Mouse (Mus musculus) right cerebral cortex, postnatal 4 days (tissue): ENCODE results near the gene Mtrr.

Experiments
- DNase-seq: peaks from one replicate; pipeline ENCODE4 v3.0.0-alpha.2; 2022

Mtrr gene

DNA sequence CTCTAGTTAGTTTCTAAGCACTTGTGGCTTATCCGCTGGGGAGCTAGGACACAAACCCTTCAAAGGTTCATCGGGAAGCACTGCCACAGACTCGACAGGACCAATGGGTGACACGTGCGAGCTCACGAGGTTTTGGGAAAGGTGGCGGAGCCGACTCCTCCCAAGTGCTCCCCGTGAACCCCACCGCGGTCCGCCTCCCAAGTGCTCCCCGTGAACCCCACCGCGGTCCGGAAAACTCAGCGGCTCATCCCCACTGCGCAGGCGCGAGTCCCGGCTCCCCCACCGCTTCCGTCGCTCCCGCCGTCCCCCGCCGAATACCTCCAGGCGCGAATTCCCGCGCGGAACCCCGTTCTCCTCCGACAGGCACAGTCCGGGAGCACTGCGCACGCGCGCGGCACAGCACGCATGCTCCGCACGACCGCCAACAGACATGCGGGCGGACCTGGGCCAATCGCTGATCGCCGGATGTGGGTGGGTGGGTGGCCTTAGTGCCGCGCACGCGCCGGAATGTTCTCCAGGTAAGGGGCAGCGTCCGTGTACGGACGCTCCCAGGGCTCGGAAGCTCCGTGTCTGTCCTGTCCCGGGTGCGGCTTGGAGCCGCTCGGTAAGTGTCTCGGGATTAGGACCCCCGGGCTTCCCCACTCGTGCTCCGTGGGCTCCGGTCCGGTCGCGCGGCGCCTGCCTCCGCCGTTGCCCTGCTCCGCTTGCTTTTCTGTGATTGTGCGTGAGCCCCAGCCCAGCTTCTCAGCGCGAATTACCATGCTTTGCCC lies at the start of gene Mtrr, which contains the start of gene Fastkd3:
Gene Mtrr, minus strand, starts transcription at position 403 of the 770 bp plus-strand sequence.
Gene Fastkd3, plus strand, starts transcription at position 488 of the 770 bp plus-strand sequence.
- peak; percentile 100 for DNase-seq

DNA sequence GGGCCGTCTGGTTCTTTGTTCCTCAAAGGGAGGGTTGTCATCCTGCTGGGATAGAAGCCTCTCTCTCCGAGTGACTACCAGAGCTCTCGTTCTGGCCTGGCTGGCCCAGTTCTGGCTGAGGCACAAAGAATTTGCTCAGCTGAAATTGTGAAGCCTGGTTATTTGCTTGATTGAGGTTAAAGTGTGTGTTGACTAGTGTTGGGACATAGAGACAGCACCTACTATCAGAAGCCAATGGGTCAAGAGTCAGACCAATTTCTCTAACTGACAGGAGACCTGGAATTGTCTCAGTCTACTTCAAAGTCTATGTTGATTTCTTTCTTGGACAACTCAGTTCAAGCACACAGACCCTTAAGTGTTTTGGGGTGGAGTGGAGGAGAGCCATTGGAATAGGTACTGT lies 45.1 kb upstream of the Mtrr start:
- DNase-seq, result no peak

DNA sequence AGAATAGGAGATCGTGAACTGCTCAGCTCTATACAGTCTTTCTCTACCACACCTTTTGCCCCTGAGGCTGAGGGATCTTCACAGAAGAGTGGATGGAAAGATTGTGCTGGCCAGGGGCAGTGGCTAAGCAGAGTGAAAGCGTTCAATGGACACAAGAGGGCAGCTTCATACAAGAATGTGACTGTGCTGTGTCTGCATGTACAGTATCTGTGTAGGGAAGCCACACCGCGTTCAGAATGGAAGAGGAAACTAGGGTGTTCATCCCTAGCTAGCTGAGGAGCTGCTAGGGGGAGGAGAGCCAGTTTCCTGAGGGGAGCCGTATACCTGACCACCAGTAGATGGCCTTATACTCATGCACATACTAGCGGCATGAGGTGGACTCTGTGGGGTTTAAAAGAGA lies 40.8 kb upstream of the Mtrr start:
- peak; percentile 32 for DNase-seq

DNA sequence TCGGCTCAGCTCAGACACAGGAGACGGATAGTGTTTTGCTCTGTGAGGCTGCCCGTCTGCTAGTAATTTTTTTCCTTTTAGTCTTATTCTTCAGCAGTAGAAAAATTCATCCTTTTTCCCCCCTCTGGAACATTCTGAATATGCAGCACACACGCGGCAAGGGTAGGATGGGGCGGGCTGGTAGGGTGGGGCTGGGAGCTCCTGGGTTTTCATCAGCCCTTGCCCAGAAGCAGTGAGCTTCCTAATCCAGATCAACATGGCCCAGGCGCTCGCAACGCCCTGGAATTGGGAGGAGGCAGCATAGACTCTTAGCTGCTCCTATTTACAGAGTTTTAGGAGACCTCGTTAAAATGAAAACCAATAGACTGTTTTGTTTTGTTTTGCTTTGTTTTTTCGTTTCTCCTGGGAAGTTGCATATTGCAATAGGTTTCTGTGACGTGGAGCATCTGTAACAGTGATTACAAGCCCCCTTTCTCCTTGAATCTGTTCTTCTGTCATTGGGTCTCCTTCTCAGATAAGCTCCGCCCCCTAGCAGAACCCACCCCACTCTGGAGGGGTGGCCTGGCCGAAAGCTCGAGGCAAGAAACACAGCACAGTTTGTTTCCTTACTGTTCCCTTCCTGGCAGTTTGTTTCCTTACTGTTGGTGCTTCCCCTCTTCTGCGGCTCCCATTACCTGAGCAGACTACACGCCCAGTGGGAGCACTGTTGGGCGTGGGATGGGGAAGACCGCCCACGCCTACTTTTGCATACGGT lies 25.9 kb upstream of the Mtrr start:
- DNase-seq, result peak; percentile 32

DNA sequence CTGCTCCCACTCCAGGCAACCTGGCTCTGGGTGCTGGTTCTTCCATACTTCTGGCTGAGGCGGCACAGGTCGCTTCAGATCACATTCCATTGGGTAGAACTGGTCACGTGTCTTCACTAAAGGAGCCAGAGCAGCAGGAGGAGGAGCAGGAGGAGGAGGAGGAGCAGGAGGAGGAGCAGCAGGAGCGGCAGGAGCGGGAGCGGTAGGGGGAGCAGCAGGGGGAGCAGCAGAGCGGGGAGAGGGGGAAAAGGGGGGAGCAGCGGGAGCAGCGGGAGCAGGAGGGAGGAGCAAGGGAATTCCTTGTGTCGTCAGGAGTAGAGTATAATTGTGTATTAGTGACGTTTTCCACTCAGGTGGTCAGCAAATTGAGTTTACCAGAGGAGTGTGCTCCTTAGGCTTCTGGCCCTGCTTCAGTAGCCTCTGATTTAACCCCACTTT lies 23.8 kb upstream of the Mtrr start:
- DNase-seq, result peak; percentile 34

DNA sequence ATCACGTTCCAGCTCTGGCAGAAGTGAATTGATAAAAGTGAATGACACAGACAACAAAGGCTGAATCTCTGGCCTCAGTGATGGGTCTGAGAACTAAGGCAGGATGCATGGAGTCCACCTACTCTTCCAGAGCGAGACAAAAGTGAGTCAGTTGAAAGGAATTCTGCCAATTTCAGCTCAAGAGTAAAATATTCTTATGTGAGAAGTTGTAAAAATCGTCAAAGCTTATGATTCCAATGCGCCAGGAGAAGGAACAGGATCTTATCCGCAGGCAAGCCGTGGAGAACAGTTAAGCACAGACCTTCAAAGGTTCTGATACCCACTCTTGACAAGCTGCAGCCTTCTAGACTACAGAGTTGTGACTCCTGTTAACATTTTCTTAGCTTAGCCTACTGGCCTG lies 21.1 kb upstream of the Mtrr start:
- DNase-seq, result no peak

DNA sequence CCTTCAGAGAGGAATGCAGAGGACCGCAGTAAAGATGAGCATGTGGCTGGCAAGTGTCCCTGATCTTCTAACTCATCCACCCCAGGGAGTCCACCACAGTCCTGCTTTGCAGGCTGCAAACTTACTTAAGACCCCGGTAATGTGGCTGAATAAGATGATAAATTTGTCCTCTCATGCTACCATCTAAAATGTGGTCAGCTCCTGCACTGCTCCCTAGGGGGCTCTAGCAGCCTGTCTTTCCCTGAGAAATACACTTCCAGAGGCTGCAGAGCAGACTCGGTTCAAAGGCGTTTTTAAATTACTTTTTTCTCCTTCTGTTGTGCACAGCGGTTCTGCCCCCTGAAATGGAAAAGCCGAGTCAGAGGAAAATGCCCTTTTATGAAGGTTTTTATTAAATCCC lies 19.2 kb upstream of the Mtrr start:
- peak; percentile 45 for DNase-seq

DNA sequence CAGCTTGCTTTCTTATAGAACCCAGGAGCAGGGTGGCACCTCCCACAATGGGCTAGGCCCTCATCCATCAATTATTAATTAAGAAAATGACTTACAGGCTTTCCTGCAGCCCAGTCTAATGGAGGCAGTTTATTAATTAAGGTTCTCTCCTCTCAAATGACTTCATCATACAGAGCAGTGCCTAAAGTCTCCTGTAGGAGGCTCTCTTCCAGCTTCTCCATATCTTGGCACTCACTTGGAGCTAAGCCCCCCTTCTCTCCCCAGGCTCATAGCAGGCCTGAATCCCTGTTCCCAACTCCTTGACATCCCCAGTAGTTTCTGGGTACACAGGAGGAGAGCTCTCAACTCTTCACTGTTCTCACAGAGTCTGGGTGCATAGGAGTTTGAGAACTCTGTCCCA lies 17.0 kb upstream of the Mtrr start:
- no peak for DNase-seq

DNA sequence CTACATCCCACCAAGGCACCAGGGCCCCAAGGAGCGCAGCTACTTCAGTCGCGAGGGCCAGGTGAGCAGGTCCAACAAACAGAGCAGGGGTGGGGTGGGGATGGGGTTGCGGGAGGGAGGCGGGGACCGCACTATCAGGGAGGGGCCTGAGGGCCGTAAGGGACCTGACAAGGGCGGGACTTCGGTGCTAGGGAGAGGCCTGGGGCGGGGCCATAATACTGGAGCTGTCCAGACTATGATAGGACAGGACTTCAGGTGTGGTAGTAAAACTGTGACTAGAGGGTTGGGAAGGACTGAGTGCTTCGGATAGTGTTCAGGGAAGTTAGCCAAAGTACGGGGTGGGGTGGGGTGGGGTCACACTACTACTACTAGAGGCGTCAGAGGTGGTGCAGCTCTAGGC lies 15.7 kb upstream of the Mtrr start:
- no peak for DNase-seq

DNA sequence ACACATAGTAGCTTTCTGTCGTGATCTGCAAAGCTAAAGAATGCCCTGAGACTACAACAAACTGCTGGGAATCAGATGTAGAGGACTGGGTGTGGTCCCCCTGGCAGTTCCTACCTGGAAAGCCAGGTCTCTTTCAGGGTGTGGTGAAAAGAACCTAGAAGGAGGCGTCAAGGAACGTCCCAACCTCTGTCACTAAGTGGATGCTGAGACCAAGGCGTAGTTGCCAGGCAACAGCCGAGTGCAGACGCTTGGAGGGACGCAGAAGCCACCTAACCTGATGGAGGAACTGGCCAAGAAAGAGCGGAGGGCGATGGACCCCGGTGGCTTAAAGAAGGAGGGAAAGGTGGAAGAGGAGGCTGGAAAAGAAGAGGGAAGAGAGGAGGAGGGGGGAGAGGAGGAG lies 15.2 kb upstream of the Mtrr start, which contains the start of gene 1700001L19Rik:
Gene 1700001L19Rik, plus strand, starts transcription at position 223 of the 400 bp plus-strand sequence.
- DNase-seq, result no peak

DNA sequence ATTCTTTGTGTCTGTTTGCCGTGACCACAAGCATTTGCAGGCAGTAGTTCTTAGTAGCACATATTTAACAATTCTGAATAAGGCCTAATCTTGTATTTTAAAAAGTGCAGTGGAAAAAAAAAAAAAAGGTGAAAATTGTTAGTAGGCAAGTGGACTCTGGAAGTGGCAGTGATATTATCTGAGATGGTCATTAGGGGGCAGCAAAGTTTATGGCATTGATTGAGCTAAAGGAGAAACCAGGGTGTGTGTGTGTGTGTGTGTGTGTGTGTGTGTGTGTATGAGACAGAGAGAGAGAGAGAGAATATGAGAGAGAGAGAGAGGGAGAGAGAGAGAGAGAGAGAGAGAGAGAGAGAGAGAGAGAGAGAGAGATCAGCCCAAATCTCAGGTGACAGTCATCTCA lies 11.8 kb upstream of the Mtrr start:
- no peak for DNase-seq

DNA sequence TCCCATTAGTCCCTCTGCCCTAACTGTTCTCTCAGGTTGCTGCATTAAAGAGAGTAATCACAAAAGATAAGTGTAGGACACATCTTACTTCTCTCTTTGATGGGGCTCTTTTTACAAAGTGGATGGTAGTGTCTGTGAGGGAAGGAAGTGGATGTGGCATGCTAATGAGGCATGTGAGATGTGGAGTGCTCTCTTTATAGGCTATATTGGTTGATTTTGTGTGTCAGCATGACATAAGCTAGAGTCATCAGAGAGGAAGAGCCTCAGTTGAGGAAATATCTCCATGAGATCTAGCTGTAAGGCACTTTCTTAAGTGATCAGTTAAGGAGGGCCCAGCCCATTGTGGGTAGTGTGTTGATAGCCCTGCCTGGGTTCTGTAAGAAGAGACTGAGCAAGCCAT lies 6.4 kb upstream of the Mtrr start:
- no peak for DNase-seq

DNA sequence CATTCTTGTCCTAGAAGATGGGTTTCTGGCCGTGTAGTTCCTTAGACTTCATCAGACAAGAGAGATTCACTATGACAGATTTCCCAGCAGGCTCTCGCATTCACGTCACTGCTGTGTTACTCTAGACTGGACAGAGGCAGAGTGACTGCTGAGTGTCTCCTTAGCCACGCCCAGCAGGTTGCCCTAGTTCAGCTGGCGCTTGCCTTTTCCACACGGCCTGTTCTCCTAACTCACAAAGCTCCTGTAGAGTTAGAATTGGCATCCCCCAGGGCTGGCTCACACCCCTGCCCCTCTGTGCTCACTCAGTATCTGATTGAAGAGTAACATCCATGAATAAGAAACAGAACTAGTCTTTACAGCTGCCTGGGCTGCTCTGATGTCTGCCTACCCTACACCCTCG lies 3.5 kb upstream of the Mtrr start:
- DNase-seq, result no peak

DNA sequence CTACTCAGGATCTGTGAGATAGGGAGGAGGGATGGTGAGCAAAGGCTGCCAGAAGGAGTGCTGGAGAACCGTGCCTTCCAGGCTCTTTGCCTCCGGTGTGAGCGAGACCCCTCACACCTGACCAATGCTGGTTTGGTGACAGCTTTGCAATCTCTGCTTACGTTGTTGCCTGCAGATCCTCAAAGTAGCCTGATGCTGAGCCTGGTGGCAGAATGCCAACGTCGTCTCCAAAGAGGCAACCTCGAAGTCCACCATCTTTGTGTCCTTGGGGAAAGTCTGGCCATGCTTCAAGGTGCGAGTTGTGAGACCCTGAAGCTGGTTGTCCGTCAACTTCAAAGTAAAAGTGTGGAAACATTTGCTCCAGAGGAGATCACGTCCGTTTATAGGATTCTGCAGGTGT lies 2.0 kb upstream of the Mtrr start:
- DNase-seq, result no peak

DNA sequence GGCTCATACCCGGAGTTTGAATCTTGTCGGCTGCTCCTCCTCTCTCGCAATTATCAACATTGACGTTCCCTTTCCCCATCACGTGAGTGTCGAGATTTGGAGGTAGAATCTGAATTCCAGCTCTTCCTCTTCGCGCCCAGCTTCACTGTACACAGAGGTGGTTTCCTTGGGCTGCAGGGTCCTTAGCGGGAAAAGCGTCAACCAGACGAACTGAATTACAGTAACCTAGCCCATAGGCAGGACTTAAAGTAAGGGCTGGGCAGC lies 500 bp upstream of the Mtrr start:
- no peak for DNase-seq

DNA sequence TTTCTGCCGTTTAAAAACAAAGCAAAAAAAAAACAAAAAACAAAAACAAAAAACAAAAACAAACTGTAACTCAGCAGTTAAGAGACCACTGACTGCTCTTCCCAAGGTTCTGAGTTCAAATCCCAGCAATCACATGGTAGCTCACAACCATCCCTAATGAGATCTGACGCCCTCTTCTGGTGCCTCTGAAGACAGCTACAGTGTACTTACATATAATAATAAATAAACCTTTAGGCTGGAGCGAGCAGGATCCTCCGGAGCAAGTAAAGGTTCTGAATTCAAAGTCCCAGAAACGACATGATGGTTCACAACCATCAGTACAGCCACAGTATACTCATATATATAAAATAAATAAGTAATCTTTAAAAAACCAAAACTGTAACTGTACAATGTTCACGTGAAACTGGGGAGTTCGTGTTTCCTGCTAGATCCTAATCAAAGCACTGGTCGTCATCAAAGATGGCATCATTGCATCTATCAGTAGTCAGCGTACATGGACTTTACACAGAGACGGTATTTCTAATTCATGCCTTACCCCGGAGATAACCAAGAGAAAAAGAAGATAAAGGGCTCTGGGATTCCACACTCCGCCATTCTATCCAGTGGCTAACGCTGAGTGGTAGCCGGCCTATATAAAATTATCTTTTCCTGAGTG lies 736 bp downstream of the Mtrr start:
- DNase-seq, result no peak

DNA sequence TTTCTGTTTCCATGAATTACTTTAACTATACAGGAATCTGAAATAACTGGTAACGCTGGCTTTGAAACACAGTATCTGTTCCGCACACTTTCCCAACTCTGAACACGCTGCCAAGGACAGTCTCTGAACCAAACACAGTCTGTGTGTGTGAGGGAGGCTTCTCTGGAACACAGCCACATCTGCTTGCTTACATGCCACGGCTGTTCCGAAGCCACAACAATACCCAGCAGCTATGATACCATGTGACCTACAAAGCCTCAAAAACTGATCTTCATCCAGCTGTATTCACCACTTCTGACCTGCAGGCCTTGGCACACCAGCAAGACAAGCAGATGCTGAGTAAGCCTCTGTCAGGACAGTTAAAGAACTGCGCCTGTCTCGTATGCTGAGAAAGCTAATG lies 4.0 kb downstream of the Mtrr start:
- no peak for DNase-seq

DNA sequence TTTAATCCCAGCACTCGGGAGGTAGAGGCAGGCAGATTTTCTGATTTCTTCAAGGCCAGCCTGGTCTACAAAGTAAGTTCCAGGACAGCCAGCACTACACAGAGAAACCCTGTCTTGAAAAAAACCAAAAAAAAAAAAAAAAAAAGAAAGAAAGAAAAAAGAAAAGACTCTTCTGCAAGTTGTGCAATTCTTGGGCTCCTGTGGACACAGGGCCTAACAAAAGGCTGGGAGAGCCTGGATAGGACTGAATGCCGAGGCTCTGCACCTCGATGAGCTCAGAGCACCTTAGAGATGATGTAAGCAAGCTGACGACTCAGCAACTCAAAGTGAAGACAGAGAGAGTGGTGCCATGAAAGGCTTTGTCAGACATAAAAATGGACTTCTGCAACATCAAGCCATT lies 7.6 kb downstream of the Mtrr start:
- no peak for DNase-seq

DNA sequence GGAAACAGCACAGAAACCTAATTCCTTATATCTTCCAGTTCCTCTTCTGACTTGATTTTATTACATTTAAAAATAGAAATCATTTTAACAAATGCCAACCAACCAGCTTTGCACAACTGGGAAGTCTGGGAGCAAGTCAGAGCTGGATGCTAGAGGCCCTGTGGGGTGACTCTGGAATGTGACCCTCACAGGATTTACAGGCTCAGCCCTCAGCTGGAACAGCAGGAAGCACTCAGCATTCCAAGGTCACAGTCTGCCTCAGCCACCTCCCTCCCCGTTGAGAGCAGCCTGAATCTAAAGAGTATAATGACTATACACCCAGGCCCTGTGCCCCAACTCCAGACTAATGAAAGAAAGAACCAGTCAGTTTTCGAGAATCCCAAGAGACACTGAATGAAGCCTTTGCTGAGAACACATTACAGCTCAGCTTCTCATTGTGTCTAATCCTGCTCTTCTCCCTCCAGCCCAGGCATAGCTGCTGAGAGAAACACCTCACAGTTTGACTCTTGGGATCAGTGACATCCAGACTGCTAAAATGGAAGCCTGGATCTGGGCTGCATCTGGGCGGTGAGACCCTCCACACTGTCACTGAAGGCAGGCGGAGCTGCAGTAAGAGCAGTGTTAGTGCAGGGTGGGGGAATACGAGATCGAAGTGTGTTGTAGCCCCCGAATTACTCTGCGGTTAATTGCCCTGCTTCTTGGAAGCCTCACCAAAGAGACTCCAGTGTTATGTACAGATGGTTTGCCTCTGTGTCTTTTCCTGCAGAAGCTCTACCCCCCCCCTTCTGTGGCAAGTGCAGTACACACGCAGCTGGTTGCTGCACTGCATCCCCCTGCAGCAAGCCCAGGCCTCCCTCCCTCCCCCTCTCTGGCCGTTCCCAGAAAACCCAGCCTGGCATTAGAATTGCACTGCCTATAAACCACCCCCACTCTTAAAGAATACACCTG lies 8.7 kb downstream of the Mtrr start:
- no peak for DNase-seq

DNA sequence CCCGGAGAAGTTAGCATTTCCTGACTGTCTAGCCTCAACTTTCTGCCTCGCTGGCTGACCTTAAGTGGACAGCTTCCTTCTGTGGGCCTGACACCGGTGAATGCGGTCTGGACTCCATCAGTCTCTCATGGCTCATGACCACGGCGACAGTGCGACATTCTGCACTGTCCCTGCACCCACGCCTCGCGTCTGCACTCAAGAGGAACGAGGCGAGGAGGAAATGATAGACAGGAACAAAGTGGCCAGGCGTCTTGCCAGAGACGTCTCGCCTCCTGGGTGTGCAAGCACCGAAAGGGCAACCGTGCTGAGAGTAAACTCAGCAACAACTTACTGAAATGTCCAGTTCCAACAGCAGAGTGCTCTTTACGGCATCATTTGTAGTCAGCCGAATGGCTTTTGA lies 9.7 kb downstream of the Mtrr start:
- no peak for DNase-seq

DNA sequence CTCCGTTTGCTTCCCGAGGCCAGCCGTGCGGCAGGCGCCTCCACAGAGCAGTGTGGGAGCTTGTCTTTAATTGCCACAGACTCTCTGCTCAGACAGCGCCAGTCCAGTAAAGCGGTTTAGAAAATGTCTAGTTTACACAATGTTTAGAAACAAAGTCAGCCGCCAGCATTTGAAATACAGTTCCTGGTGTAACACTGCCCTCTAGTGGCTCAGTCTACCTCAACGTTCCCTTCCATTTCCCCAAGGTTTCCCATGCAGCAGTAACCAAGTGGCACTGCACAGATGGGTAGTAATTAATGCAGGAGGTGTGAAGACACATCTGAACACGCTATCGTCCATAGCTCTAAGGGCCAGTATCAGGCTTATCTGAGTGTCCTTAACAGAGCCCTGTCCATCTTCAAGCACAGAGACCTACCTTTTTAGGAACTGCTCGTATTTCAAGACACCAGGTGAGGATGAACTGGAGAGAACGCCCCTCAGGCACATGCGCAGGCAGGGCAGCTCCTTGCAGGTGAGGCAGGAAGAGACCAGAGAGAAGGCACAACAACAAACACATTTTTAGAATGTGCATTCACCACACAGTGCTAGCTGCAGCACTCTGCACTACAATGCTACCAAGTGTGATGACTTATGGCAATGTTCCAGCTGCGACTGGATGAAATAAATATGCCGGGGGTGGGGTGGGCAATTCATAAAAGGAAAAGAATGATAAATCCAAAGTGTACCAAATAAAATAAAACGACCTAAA lies 12.2 kb downstream of the Mtrr start:
- peak; percentile 68 for DNase-seq

DNA sequence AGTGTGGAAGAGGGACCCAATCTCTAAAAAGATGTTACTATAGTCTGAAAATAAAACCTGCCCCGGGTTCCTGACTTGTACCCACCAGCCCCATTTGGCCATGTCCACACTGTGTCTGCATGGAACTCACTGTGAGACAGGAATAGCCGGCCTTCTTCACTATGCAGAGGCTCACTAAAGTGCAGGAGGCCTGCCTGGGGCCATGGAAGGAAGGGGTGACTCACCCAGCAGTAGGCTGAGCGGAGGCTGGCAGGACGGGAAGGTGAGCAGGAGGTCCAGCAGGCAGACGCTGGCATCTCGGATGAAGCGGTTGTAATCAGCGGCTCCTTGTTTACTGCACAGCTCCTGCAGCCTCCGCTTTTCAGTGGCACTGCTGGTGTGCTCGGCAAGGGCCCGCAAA lies 13.4 kb downstream of the Mtrr start:
- no peak for DNase-seq
